Mouse (Mus musculus): ENCODE measurements at regions not wholly inside any gene's neighbourhood (a gene's known extent, or its start where the extent isn't known, plus 50 kb on each side); places are given as distances from the start of the nearest gene placed in this dataset.
A peak's percentile ranks its signal among the peaks of the same experiment; 100 is the strongest.

DNA sequence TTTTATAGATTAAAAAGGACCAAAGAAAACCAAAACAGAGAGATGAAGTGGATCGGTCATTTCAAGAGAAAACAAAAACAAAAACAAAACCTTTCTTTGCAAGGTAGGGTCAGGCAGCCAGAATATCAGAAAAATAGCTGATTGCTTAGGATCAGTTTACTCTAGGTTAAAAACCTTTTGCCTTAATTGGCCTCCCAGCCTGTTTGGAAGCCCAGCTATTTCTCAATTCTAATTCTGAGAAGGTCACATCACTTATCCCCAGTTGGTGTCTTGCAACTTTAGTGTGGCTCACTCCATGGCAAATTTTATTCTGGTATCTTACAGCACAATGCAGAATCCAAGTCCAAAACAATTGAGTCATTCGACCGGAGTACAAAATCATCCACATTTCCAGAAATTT is 70.0 kb downstream of the 1190002N15Rik start:
- DNase-seq (ENCODE audit: extremely low spot score, low spot score), result no peak

DNA sequence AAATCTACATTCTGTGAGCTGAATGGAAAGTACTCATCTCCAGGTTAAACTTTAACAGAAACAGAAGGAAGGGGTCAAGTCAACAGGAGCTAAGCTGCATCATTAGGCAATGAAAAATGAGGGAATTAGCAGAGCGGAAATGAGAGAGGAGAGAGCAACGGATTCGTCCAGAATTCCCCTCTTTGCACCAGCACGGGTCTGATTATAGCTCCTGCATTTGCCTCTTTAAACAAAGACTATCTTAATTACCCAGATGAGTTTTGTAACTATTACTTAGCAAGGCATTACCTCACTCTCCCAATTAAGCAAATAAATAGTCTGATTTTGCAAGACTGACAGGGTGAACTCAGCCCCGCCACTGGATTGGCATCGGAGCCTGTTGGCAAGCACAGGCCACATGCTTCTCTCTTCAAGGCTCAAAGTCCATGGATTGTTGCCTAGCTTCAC is 81.8 kb downstream of the 1190002N15Rik start:
- no peak for DNase-seq (ENCODE audit: extremely low spot score, low spot score)

DNA sequence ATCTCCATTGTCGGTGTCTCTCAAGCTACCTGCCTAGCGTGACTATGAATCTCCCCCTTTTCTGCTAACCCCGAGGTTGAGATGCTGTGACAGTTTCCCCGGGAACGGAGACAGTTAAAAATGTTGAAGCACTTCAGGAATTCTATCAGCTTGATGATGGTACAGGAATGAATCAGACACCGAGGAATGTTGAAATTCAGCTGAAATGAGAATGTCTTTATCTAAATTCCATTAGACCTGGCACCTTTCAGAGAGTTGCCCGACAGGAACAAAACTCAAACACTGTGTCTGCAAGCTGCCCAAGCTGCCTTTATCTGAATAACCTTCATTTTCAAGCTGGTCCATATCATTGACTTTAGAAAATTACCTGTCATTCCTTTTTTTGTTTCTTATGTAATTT is 82.4 kb downstream of the 1190002N15Rik start:
- DNase-seq (ENCODE audit: extremely low spot score, low spot score), result no peak

DNA sequence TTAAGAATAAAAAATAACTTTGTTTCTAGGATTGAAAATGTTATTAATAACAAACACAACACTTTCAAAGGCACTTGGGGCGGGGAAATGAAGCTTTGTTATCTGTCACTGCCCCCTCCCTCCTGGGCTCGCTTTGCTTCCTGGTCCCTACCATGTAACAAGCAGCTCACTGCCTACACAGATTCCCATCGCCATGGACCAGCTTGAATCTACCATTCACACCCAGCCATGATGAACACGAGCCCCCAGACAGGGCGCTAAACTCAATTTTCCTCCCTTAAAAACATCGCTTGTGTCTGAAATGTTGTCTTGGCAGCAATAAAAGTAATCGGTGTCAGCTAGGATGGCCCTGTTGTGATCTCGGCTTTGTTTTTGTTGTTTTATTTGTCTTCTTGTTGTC is 88.0 kb downstream of the 1190002N15Rik start:
- DNase-seq (ENCODE audit: extremely low spot score, low spot score), result peak; percentile 7

DNA sequence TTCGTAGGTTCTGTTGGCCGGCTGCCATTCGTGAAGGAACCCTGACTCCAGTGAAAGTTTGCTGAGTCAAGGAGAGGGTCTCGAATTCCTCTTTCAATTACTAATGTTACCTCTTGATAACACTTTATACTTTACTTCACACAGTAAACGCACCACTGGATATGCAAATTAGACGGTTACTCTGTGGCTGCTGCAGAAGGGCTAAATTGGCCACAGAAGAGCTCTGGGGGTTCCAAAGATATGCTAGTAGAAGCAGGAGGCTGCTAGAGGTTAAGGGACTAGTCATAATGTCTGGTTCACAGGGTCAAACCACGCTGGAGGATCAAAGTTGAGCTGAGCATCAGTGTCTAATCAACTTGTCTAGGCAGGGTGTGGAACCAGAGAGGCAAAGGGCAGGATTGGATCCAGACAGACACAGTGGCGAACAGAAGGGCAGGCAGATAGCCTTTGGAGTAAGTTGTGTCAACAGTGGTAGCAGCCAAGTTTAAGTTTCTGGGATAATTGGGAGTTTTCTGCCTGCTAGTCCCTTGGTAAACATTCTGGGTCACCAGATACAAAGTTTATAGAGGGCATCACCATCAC is 91.6 kb downstream of the 1190002N15Rik start:
- DNase-seq (ENCODE audit: extremely low spot score, low spot score), result peak; percentile 8

DNA sequence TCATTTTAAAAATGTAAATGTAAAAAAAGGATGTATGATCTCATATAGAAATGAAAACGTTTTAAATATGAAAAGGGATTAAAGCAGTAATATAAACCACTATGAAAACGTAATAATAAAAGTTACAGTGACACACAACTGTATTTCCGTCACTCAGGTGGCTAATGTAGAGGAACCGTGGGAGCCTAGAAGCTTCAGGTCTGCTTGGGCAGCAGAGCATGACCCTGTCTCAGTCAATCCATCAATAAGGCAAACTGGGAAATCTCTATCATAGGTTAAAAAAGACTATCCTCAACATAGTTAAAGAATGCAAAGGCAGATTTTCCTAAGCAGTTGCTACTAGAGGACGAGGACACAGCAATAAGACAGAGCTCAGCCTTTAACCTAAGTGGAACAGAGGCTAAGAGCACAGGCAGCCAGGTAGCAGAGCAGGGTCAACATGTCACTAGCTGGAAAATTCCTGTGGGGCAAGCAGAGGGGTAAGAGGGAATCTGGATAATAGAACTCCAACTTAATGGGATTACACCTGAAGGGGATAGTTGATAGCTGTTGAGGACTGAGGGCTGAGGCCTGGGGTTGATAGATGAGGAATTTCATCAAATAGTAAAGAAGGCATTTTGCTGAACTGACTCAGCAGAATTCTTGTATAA is 93.6 kb downstream of the 1190002N15Rik start:
- DNase-seq (ENCODE audit: extremely low spot score, low spot score), result peak; percentile 8

DNA sequence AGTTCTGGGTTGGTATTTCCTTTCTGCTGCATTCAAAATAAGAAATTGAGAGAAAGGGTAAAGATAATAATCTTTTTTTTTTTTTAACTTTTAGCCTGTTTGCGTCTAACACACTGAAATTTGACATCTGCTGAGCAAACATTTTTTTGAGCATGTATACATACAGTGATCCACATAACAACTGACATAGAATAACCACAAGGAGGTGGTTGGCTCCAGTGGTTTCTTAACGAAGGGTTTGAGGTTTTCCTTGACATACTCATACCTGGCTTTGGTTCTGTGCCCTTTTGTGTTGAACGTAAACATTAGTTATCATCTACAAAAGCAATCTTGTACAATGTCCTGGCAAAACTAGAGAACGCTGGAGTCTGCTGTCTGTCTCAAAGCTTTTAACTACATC is 96.5 kb downstream of the 1190002N15Rik start:
- DNase-seq (ENCODE audit: extremely low spot score, low spot score), result no peak

DNA sequence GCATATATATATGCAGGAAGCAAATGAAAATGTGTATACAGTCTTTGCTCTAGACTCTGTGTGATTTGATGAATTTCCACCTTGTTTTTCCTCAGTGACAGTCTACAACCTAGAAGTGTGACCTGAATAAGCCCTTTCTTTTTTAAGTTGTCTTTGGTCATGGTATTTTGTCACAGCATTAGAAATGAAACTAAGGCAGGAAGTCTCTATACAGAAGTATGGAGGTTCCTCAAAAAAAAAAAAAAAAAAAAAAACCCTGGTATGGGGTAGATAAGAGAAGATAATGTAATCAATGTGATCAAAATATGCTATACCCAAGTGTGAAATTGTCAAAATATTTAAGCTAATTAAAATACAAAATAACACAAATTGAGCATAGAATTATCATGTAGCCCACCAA is 104.4 kb downstream of the 1190002N15Rik start:
- DNase-seq (ENCODE audit: extremely low spot score, low spot score), result no peak

DNA sequence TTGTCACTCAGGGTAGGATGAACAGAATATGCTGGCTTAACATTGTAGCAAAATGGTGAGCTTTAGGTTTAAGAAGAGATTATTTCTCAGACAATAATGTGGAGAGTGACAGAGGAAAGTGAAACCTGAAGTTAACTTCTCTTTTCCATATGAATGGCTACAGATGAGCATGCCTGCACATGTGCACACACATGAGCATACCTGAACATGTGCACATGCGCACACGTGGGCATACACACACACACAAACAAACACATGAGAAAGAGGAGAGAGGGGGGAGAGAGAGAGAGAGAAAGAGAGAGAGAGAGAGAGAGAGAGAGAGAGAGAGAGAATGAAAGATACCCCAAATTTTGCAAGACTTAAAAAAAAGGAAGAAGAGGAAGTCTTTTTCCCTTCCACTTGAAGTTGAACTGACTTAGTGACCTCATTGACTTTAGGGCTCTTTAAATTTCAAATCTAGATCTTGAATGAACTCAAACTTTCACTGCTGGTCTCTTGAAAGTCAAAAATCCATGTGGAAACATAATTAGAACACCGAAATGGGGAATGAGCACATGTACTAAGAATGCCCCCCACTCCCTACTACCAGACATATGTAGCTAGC is 105.6 kb downstream of the 1190002N15Rik start:
- DNase-seq (ENCODE audit: extremely low spot score, low spot score), result no peak

DNA sequence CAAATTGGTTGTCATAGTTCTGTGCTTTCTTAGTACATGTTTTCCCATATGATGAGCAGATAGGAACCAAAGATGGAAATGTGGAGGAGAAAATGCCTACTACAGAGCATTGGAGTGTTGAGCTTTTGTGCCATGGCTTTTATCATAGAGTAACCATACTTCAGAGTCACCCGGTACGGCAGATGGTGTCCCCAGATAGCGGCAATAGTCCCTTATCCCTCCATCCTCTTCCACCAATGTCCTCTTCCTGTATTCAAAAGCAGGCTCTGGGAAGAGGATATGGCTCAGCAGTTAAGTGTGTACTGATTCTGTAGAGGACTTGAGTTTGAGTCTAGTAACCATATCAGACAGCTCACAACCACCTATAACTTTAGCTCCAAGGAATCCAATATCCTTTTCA is 106.3 kb downstream of the 1190002N15Rik start:
- no peak for DNase-seq (ENCODE audit: extremely low spot score, low spot score)

DNA sequence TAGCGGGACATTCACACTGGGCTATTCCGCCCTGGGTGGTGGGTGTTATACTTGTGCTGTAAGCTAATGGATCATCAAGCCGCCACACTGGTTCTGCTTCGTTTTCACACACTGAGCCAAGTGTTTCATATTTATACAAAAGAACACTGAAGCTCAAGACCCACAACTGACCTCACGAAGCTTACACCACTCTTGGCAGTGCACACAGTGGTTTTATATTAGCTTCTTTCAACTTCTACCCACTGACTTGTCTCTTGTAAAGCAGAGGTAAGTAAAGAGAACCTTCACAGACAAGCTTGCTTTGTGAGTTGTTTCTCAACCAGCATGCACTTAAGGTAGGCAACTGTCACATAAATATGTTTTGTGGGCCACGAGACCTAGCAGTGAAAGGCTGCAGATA is 106.9 kb downstream of the 1190002N15Rik start:
- peak; percentile 2 for DNase-seq (ENCODE audit: extremely low spot score, low spot score)

DNA sequence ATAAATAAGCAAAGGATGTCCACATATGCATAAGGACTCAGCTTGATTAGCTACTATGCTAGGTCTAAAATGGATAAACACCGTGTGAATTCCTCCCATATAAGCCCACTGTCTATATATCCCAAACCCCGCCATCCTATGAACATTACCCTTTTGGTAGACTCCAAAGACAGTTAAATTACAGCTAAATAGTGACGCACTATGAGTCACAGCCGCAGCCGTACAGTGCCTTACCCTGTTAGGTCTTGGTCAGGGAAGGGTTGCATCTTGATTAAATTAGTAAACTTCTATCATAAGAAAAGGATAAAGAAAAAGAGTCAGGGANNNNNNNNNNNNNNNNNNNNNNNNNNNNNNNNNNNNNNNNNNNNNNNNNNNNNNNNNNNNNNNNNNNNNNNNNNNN is 111.1 kb downstream of the 1190002N15Rik start:
- no peak for DNase-seq (ENCODE audit: extremely low spot score, low spot score)

DNA sequence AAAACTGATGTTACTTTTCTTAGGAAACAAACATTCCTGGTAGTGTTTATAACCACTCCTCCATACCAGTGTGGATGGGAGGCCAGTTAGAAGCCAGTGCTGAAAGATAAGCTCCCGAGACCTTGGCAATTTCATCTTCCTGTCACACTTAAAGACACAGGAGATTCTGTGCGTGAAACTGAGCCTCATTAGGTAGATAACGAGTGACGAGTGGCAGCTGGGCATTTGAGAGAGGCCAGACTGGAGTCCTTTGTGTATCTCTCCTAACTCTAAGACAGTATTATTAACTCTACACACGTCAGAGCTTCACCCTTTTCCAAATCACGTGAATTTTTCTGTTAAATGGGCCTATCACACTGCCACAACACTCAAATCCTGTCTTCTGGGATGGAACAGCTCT is 112.1 kb downstream of the 1190002N15Rik start:
- DNase-seq (ENCODE audit: extremely low spot score, low spot score), result no peak

DNA sequence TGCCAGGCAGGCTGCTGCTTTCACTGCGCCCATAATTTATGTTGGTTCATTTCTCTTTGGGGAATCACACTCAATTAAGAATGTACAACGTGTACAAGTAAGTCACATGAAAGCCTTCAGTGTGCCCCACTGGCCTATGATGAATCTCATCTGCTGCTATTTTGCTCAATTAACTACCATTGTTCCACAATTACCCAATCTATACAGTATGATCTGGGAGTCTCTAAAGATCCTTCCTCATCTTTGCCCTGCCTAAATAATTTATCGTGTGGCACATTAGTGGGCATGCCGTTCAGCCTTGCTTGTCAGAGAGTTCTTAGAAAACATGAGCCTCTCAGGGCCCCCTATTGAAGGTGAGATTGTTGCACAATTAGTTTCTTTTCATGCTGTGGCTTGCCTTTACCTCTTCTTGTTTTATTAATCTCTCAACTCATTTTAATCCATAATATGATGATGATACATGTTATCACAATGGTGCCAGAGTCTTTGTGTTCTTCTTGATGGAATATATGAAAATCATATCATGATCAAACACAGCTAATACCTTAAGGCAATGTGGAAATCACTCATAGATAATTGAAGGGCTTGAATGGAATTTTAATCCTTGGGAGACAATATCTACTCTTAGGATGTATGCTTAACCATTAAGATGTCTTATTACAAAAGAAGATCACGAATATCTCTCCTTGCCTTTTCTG is 113.3 kb downstream of the 1190002N15Rik start:
- DNase-seq (ENCODE audit: extremely low spot score, low spot score), result no peak

DNA sequence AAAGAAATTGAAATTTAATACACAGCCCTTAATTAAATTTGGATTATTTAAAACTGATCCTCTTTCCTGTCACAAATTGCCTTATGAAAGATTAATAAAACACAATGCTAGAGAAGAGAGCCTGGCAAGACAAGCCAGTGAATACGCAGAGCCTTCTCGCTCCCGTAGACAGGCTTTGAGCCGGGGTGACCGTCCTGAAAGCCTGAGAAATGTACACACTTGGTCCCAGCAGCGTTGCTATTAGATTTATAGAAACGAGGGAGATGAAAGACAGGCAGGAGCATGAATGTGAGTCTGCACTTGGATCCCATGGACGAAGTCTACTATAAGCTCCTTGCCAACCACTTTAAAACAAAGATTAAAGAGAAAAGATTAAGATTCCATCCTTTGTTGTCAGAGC is 127.3 kb downstream of the 1190002N15Rik start:
- no peak for DNase-seq (ENCODE audit: extremely low spot score, low spot score)

DNA sequence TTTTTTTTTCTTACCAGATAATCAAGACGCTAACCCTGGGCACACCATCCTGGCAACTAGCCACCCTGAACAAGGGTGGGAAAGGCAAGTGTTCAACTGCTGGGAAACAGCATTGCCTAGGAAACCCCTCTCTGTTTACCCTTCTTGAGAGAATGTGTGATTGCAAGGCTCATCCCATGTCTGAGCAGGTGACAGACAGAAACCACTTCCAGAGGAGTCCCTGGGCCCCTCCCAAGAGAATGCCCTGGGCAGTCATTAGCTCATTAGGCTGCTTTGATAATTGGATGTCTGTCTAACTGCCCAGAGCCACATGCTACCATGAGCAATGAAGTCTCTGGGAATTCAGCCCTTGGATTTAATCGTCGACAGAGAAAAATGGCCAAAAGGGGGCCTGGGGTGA is 127.8 kb downstream of the 1190002N15Rik start:
- no peak for DNase-seq (ENCODE audit: extremely low spot score, low spot score)

DNA sequence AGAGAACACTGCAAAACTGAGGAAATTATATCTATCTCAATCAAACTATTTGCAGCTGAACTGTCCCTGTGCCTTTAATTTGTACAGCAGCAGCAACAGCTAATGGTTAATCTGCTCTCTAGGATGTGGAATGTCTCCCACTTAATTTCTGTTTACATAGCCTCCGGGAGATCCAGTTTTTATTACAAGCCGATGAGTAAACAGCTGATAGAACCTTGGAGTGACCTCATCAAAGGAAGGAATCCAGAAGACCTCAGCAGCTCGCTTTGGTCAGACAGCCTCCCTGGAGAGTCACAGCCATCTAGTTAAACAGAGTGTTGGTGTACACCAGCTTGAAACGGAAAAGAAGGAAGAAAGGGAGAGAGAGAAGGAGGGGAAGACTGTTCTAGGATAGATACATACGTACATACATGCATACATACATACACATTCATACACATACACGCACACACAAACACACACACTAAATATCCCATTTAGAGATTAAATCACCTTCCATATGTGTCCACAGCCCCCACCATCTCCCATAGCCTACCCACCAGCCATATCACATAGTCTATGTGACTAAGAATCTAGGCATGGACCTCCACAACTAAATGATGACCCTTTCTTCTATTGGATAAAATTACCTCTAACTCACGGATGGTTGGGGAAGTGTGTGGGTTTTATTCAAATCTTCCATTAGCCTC is 129.1 kb downstream of the 1190002N15Rik start:
- no peak for DNase-seq (ENCODE audit: extremely low spot score, low spot score)

DNA sequence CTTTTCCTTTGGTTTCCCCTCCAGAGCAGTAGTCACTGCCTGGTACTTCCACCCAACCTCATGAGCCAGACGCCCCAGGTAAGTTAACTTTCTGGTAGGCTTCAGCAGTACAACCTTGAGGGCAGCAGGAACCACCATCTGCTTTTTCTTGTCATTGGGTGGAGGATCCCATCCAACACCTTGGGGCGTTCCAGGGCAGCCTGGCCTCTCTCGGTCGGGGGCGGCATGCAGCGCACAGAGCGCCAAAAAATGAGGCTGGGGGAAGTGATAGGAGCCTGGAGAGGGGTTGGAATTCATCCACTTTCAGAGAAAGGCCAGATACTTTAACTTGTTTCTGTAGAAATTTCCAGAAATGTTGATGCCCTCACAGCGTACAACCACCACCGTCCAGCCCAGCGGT is 130.2 kb downstream of the 1190002N15Rik start:
- no peak for DNase-seq (ENCODE audit: extremely low spot score, low spot score)

DNA sequence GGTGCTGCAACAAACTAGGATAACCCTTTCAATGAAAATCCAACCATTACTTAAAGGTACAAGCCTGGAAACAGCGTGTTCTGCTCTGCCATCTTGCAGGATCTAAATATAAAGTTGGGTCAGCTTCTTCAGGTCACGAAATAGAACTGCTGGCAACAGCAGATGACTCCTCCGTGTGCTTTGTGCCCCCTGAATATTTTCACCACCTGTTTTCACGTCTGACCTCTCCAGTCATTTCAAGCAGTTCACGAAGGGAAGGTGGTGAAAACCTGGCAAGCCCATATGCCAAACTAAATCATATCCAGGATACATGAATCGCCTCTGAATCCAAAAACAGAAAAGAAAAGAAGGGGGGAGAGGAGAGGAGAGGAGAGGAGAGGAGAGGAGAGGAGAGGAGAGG is 133.3 kb downstream of the 1190002N15Rik start:
- DNase-seq (ENCODE audit: extremely low spot score, low spot score), result no peak

DNA sequence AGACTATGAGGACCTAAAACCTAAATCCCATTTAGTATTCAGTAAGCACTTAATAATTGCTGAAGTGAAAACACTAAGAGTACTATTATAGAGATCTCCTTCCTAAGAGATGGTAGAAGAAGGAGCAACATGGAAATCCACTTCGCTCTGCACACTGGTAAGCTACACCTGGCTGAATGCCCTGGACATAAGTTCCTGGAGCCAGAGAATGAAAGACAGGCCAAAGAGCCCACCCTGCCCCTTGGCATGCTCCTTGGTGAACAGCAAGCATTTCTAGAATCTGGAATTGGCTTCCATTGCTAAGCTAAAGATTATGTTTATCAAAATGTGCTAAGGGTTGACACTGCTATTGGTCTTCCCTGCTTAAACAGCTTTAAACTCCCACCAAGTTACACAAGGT is 137.3 kb downstream of the 1190002N15Rik start:
- DNase-seq (ENCODE audit: extremely low spot score, low spot score), result no peak

DNA sequence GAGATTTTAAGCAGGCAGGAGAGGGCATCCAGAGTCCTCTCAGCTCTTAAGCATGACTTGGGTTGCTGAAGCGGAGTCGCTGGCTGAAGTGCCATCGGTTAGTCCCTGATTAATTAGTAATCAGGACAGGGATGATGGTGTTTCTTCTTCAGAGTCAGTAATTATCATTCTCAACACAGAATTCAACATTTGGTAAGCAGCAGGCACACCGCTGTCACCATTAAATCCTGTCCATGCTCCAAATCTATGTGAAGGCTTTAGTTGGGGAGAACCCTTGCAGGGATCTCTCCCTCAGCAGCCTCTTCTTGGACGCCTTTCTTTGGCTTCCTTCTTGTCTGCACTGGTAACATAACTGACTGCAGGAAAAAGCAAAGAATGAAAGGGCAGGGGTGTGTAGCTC is 142.7 kb downstream of the 1190002N15Rik start:
- DNase-seq (ENCODE audit: extremely low spot score, low spot score), result no peak

DNA sequence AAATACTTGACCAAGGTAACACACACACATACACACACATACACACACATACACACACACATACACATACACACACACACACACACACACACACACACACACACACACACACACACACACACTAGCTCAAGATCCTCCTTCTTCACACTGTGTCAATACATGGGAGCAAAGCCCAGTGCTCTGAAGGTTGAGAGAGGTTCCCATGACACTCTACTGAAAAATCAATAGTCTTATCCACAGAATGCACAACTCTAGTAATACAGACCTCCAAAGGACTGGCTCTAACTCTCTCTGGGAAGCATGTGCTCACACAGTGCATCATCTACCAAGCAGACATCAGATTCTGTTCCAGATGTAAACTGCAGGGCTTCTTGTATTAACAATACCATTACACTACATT is 151.7 kb downstream of the 1190002N15Rik start:
- DNase-seq (ENCODE audit: extremely low spot score, low spot score), result no peak
